Mouse (Mus musculus): ENCODE results near the gene Herc2.

Herc2 gene

GRCm38 (mm10) chr7:56071724-56072123 lies 21.7 kb downstream of the Herc2 start:
- no peak for DNase-seq

- no peak for DNase-seq
Observed at GRCm38 (mm10) chr7:56083034-56083433, 33.0 kb downstream of the Herc2 start.

GRCm38 (mm10) chr7:56089097-56089496 lies 39.1 kb downstream of the Herc2 start:
- no peak for DNase-seq

- no peak for DNase-seq
Observed at GRCm38 (mm10) chr7:56091445-56091844, 41.4 kb downstream of the Herc2 start.

- DNase-seq, result no peak
Observed at GRCm38 (mm10) chr7:56102293-56102847, 52.4 kb downstream of the Herc2 start.

GRCm38 (mm10) chr7:56112999-56113398 lies 63.0 kb downstream of the Herc2 start:
- DNase-seq, result no peak

- no peak for DNase-seq
Observed at GRCm38 (mm10) chr7:56114148-56114547, 64.2 kb downstream of the Herc2 start.

GRCm38 (mm10) chr7:56120968-56121367 lies 71.0 kb downstream of the Herc2 start:
- no peak for DNase-seq

GRCm38 (mm10) chr7:56121425-56121824 lies 71.4 kb downstream of the Herc2 start:
- no peak for DNase-seq

- DNase-seq, result no peak
Observed at GRCm38 (mm10) chr7:56128080-56128479, 78.1 kb downstream of the Herc2 start.

GRCm38 (mm10) chr7:56129577-56129976 lies 79.6 kb downstream of the Herc2 start:
- DNase-seq, result no peak

- DNase-seq, result no peak
Observed at GRCm38 (mm10) chr7:56131548-56131947, 81.6 kb downstream of the Herc2 start.

- no peak for DNase-seq
Observed at GRCm38 (mm10) chr7:56138706-56139105, 88.7 kb downstream of the Herc2 start.

- DNase-seq, result no peak
Observed at GRCm38 (mm10) chr7:56146424-56146823, 96.4 kb downstream of the Herc2 start.

- no peak for DNase-seq
Observed at GRCm38 (mm10) chr7:56148925-56149324, 98.9 kb downstream of the Herc2 start.

GRCm38 (mm10) chr7:56151885-56152676 lies 102.1 kb downstream of the Herc2 start:
- no peak for DNase-seq

GRCm38 (mm10) chr7:56153161-56153560 lies 103.2 kb downstream of the Herc2 start:
- no peak for DNase-seq

GRCm38 (mm10) chr7:56153625-56154024 lies 103.6 kb downstream of the Herc2 start:
- no peak for DNase-seq

- DNase-seq, result no peak
Observed at GRCm38 (mm10) chr7:56163316-56163715, 113.3 kb downstream of the Herc2 start.

- no peak for DNase-seq
Observed at GRCm38 (mm10) chr7:56168713-56169112, 118.7 kb downstream of the Herc2 start.

- no peak for DNase-seq
Observed at GRCm38 (mm10) chr7:56177371-56177770, 127.4 kb downstream of the Herc2 start.

- DNase-seq, result no peak
Observed at GRCm38 (mm10) chr7:56191041-56191440, 141.0 kb downstream of the Herc2 start.

- DNase-seq, result no peak
Observed at GRCm38 (mm10) chr7:56191661-56192060, 141.7 kb downstream of the Herc2 start.

GRCm38 (mm10) chr7:56201483-56202218 lies 151.7 kb downstream of the Herc2 start:
- no peak for DNase-seq
